Mouse (Mus musculus): Measurements from ENCODE around the gene Pdilt.
A peak's percentile ranks its signal among the peaks of the same experiment; 100 is the strongest.
"Not testable (repeated sequence)": the region's sequence is repeated elsewhere in the genome, so short reads cannot be mapped to it uniquely, and the experiment has no call there.

Pdilt gene

DNA sequence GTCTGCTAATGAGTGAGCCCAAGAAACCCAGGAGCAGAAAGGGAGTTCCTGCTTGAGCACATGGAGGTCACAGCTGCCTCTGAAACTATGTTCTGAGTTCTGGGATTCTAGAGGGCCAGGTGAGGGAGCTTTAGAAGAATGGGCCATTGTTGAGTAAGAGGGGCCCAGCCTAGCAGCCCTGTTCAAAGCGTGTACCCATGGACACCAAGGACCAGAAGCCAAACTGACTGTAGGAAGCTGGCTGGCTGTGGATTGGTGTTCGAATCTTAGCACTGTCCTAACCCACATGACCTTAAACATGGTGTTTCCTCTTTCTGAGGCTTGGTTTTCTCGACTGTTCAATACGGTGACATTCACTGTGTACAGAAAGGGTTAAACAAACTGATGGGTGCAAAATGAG lies at the start of gene Pdilt:
Gene Pdilt (minus strand): TSS at position 101 of the 400 bp plus-strand sequence.
- no peak for DNase-seq (ENCODE audit: low read depth)

DNA sequence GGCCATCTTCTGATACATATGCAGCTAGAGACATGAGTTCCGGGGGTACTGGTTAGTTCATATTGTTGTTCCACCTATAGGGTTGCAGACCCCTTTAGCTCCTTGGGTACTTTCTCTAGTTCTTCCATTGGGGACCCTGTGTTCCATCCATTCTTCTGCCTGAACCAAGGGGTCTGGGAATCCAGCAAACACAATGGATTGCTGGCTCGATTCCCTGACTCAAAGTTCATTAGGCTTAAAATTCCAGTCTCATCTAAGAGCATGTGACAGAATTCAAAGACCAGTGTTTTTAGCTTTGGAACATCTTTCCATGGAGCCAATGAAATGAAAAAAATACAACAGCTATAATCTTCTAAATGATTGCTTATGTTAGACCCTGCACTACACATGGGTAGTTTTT lies 39.2 kb upstream of the Pdilt start:
- DNase-seq (ENCODE audit: low read depth), result not testable (repeated sequence)

DNA sequence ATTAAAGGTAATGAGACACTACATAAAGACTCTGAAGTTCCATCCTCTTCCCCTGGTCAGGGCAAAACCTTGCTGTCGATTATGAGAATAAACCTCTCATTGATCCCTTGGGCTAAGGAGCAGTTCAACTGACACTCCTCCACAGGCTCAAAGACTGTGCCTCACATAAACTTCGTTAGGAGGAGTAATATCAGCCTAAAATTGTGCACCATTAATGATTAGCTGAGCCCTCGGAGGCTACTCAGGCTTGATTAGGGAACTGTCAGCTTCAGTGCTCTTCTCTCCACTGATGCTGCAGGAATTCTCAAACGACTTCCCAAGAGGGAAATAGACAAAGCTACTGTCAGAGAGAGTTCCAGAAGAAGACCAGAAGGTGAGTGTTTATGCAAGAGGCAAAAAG lies 38.2 kb upstream of the Pdilt start:
- no peak for DNase-seq (ENCODE audit: low read depth)

DNA sequence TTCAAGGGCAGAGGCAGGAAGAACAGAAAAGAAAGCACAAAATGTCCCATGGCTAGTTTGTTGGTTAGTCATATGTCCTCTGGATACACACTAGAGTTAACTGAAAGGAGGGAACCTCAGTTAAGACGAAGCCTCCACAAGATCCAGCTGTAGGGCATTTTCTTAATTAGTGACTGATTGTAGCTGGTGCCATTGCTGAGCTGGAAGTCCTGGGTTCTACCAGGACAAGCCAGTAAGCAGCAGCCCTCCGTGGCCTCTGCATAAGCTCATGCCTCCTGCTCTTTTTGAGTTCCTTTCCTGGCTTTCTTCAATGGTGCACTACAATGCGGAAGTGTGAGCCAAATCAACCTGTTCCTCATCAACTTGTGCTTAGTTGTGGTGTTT lies 37.2 kb upstream of the Pdilt start:
- no peak for DNase-seq (ENCODE audit: low read depth)

DNA sequence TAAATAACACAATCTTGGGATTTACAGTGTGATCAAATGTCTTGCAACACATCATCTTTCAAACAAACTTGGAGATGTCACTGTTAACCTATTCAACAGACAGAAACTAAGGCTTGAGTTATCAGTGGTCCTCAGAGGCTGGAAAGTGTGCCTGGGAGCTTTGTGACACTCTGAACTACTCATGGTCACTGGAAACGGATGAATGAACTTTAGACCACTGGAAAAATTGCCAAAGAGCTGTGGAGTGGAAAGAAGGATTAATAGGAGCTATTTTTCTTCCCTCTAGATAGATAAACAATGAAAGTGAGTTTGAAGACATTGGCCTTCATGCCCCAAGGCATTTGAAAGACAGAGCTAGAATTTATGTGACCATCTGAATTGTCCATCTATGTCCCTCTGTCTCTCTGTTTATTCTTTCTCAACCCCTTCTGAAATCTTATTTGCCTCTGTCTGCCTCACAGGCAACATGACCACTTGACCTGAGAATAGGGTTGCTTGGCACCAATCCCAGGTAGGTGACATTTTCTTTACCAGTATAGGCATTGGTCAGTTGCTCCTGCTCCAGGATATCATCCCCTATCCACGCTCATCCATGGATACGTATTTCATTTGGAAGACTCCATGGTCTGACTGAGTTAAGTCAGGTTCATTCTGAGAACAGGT lies 36.6 kb upstream of the Pdilt start:
- no peak for DNase-seq (ENCODE audit: low read depth)

DNA sequence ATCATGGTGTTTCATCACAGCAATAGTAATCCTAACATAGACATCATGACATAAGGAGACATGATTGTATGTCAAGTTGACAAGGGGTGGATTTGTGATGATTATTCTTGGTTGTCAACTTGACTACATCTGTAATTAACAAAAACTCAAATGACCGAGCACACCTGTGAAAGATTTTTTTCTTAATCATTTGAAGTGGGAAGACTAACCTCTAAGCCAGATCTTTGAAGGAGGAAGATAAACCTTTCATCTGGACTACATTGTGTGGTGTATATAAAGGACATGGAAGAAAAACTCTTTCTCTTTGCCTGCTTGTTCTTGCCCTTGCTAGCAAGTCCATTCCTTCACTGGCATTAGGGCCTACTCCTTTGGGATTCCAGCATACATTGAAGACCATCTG lies 30.8 kb upstream of the Pdilt start, which contains the start of gene Acsm2:
Gene Acsm2 (plus strand): TSS at position 301 of the 400 bp plus-strand sequence.
- DNase-seq (ENCODE audit: low read depth), result no peak

DNA sequence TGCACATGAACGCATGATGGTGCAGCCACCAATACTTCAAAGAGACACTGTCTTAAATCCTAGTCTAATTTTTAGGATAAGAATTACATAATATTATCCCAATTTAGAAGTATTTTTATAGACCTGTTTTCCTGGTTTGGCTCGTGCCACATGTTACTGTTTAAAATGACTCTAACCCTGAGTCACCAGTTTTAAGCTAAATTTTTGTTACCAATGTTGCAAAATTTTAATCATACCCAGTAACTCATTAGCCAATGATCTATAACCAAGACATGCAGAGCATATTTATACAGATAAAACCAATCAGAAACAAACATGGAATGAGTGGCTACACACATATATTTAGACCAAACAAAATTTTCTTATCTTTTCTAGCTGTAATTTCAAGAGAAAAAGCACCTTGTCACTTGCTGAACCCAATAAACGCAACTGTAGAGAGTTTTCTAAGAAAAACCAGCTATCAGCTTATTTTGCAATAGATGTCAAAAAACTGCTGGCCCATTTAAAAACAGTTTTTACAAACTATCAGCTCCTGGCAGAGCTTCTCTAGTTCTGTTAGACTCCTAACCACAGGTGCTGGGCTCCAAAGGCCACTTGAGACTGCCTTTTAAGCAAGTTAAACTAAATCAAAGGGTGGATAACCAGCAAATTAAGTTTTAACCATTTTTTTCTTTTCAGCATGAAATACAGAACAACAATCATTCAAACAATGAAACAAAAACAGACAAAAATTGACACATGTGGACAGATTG lies 27.4 kb upstream of the Pdilt start:
- no peak for DNase-seq (ENCODE audit: low read depth)

DNA sequence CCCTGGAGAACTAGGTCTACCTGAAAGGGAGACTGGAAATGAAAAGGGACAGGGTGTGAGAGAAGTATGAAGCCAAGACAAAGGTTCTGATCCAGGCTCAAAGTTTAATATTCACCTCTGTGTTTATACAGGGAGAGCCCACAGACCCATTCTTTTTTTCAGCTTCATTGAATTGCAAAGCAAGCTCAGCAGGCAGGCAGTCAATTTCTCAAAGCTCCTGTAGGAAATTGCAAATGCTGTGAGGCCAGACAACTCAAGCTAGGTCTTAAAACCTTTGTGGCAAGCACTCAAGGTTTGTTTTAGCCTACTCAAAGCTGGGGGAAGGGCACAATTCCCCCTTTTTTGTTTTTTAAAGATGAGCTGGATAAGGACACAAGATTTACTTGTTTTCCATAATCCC lies 22.3 kb upstream of the Pdilt start:
- no peak for DNase-seq (ENCODE audit: low read depth)

DNA sequence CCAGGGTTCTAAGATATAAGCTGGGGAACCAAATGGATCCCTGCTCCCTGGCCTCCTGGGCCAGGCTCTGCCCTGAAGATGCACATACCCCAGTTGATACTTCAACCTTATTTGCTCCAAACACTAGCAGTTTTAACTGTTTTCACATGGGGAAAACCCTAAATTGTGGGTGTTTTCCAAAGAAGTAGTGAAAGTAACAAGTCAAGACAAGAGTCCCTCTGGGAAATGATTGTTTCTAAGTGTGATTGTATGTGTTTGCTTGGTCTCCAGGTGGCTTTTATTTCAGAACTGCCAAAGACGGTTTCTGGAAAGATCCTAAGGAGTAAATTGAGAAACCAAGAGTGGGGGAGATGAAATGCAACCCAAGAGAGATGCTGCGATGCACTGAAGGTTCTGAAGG lies 19.2 kb upstream of the Pdilt start:
- DNase-seq (ENCODE audit: low read depth), result no peak

DNA sequence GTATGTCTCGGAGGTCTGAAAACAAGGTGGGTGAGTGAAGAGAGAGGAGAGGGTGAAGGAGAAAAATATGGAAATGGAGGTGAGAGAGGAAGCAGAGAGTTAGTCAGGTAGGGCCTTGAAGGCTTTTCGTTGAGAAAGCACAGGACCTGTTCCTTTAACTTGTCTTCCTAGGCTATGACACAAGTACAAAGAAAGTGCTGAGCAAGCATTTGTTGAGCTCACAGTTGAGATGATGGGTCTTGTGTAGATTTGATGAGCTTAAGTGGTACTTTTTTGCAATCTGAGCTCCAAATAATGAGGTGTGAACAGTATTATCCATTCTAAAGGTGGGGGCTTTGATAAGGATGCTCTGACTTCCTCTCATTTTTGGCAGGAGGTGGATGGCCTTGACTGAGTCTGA lies 11.1 kb upstream of the Pdilt start:
- no peak for DNase-seq (ENCODE audit: low read depth)

DNA sequence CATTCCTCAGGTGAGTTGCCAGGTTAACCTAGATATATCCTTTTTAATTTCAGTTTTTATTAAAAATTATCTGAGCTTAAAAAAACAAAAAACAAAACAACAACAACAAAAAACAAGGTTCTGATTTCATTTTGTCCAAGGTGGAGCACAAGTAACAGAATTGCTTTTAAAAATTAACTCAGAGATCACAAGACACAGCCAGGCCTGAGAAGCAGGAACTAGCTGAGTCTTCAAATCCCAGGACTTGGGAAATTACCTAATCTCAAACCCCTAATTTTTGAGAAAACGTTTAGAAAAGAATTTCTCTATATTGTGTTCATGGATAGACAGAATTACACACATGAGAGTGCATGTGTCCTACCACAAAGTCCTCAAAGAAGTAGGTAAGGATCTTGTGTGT lies 9.6 kb upstream of the Pdilt start:
- DNase-seq (ENCODE audit: low read depth), result no peak

DNA sequence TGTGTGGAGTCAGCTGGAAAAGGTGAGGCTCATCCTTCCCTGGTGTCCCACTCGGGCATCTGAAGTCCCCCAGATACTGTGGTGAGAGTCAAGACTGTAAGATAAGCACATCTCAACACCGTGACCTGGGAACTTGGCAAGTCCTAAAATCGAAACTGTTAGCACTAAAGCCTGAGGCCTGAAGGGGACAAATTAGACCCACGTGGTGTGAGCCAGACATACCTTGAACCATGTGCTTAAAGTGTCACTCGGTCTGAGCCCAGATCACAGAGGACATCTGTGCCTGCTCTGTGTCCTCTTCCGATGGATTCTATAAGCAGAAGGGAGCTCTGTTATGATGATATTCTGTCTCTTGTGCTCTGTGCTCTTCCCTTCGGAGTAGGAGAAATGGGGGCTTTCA lies 5.3 kb upstream of the Pdilt start:
- DNase-seq (ENCODE audit: low read depth), result no peak

DNA sequence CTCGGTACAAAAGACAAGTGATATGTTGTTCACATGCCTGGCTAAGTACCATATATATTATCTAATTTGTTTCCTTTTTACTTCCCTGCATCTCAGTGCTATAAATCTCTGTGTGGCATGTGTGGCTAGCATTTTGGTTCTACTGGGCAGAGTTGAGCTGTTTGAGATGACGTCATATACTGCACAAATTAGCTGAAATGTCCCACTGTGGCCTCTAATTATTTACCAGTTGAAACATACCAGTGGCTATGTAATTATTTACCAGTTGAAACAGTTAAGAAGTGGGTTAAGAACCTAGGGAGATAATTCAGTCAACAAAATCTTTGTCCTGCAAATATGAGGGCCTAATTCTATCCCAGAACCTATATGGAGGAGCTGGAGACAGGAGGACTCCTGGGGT lies 4.3 kb upstream of the Pdilt start:
- DNase-seq (ENCODE audit: low read depth), result no peak

DNA sequence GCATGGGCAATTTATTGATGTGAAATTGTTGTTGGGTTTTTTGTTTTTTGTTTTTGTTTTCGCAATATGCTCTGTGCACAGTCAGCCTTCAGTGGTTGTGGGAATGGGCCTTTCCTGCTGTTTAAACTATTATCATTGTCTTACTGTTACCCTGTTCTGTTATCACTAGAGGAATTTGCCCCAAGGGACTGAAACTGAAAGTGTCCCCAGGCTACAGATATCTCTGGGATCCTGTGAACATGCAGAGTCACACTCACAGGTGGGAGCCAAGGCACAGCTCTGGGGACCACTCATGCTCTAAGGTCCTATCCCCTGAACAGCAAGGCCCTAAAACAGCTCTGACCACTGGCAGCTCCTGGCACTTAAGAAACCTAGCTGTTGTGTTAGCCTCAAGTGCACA lies 3.8 kb upstream of the Pdilt start:
- no peak for DNase-seq (ENCODE audit: low read depth)

DNA sequence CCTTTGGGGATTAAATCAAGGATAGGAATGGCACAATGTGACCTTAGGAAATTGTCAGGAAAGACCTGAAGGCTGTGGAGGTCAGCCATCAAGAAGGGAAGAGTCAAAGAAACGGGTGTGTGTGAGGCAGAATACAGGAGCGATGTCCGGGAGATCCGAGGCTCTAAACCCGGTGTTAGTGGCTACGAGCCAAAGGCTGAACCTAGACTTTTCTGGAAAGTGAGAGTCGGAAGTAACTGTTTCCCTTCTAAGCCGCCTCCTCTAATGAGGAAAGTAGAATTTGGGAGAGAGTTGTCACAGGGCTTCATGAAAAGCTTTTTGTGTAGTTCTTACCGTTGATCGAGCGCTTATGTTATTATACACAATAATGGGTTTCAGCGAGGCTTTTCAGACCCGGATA lies 3.2 kb upstream of the Pdilt start:
- DNase-seq (ENCODE audit: low read depth), result no peak

DNA sequence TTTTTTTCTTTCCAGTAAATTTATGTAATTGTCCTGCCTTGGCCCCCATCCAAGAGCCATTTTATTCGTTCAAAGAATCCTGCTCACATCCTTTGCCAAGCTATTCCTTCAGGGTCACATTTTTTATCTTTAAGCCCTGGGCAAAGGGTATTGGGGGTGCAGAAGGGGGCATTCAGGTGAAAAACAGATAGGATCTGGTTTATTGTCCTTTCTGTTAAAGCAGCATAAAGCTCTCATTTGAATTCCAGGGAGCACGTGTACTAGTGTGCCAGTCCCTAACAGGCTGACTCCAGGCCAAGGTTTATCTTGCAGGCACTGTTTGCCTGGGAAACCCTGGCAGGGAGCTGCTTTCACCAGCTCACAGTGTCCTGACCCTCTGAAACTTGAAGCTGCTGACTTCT lies 2.6 kb upstream of the Pdilt start:
- no peak for DNase-seq (ENCODE audit: low read depth)

DNA sequence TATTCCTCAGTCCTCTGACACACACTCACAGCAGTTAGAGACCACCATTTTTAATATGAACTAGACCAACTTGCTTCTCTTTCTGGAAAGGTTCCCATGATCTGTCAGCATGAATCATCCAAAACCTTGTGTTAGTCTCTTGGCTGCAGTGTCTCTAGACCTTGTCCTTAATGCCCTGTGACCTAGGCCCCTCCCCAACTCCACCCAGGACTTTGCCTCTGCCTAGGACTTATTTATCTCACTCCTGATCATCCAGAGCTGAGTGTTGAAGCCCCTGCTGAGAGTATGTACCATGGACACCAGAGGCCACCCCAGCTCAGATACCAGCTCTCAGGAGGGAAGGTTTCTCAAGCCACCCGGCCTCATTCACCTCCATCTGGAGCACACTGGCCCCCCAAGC lies 904 bp downstream of the Pdilt start:
- DNase-seq (ENCODE audit: low read depth), result no peak

DNA sequence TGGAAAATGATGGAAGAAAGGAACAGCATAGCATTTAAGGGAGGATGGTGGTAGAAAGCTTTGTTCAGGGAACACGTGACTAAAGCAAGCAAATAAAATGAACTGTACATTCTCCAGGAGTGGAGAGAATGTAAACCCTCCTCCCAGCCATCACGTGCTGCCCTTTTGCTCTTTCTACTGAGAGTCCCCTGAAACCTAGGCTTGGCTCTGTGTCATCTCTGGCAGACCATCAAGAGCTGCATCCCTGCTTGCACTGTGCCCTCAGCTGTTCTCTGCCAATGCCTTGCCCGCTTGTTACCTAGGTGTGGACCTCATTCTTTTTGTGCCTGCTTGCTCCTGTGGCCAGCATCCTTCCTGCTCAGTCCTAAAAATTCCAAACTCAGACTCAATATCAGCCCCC lies 1.5 kb downstream of the Pdilt start:
- DNase-seq (ENCODE audit: low read depth), result no peak

DNA sequence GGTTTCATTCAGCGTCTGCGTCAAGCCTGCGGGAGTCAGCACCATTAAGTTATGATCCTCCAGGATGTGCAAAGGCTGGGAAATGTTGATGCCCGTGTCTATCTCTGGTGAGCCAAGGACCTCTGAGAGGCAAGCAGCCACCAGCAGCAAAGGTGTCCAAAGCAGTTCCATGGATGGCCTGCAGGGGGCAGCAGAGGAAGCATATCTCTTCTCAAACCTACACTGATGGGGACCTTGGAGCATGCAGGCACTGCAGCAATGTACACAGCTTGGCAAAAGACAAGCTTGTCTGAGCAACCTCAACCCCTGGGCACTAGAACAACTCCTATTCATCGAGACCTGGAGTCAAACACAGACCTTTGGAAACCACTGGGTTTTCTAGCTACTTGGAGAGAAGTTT lies 3.6 kb downstream of the Pdilt start:
- DNase-seq (ENCODE audit: low read depth), result peak; percentile 48

DNA sequence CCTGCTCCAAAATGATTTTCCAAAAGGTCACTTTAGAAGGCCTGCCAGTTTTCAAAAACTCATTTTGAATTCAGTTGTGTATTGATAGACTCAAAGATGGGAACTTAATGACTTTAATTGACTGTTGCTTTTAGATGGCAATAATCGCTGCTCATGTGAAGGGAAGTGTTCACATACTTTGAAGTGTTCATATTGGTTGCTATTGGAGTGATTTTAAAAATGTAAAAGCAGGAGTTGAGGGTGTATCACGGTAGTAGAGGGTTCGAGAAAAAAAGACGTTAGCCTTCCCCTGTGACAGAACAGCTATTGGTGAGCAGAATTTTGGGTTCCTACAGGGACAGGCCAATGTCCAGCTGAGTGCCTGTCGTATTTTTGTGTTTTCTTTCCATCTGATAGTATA lies 4.1 kb downstream of the Pdilt start, which contains the start of gene Acsm5:
Gene Acsm5 (plus strand): TSS at position 301 of the 400 bp plus-strand sequence.
- no peak for DNase-seq (ENCODE audit: low read depth)

DNA sequence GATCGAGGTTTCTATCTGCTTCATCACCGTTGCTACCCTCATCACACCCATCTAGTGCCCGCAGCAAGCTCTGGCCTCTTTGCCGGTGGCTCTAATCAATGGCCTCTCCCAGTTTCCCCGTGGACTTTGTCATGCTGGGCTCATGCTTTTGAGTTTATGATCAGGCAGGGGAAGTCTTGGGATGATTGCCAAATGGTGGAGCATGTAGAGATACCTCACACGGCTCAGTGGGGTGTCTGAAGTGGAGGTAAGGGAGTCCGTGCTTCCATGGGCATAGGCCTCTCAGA lies 7.1 kb downstream of the Pdilt start:
- no peak for DNase-seq (ENCODE audit: low read depth)

DNA sequence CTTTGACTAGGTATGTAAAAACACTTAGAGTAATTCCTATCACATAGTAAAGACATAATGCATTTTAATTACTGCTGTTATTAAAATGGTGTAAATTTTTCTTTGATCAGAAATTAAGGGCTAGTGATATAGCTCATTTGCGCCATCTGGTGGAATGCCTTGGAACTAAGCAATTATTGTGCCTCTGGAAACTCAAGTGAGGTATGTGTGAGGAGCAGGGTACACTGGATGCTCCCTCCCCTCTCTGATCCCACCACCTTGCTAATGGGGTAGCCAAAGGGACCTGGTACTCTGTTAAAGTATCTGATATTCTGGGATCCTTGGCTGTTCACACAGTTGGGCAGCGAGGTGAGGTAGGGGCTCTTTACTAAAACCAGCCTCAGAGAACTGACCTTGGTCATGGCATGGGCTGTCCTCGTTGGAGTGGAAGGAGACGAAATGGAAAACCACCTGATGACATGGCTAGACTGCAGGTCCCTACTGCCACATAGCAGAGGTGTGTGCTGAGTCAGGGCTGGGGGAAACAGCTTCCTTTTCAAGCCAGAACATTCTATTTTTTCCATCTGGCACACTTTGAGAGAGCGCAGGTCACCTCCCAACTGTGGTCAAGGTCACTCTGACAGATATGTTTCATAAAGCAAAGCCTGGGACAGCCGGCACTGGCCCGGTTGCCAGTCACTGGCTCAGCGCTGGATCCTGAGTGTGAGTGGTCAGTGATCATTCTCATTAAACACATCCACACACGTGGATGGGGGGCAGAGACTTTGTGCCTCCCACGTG lies 7.6 kb downstream of the Pdilt start:
- peak; percentile 61 for DNase-seq (ENCODE audit: low read depth)

DNA sequence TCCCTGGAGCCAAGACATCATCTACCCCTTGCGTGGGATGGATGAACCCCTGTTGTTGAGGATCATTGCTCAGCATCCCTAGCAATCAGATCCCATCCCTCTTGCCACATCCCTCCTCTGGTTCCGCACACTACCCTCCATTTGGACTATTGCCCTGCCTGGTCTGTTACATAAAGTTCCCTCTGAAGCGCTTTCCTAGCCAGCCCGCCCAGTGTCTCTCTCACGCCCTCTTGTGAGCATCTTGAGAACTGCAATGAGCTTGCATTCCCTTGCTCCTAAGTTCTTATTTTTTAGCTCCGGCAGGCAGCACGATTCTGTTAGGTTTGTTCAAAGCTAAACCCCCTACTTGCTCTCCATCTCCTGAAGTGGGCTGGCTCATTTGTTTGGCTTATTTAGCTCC lies 10.2 kb downstream of the Pdilt start:
- peak; percentile 23 for DNase-seq (ENCODE audit: low read depth)
